Mouse (Mus musculus) kidney, postnatal 10 days (tissue): ENCODE data around the gene Cela2a.
A peak's percentile ranks its signal among the peaks of the same experiment; 100 is the strongest.
"Not testable (repeated sequence)": the region's sequence is repeated elsewhere in the genome, so short reads cannot be mapped to it uniquely, and the experiment has no call there.

ENCODE experiments used
- DNase-seq: peaks from one replicate; pipeline ENCODE4 v3.0.0; 2021; ENCODE audit warnings: mixed read lengths

The Cela2a gene

DNA sequence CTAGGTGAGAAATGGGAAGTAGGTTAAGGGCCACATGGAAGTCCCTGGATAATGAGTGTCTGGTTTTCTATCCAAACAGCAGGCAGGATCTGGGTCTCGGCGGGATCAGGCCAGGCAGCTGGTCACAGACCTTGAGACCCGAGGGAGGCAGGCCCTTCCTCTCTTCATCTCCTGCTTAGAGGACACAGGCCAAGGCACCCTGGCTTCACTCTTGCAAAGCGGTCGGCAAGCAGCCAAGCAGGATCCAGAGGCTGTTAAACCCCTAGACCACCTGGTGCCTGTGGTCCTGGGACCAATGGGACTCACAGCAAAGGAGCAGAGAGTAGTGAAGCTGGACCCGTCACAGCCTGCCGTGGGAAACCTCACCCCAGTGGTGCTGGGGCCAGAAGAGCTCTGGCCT is 29.6 kb downstream of the Cela2a start:
- peak; percentile 24 for DNase-seq

- no peak for DNase-seq
These were observed 31.8 kb downstream of the Cela2a start for GRCm38 (mm10) chr4:141794152-141794535.

DNA sequence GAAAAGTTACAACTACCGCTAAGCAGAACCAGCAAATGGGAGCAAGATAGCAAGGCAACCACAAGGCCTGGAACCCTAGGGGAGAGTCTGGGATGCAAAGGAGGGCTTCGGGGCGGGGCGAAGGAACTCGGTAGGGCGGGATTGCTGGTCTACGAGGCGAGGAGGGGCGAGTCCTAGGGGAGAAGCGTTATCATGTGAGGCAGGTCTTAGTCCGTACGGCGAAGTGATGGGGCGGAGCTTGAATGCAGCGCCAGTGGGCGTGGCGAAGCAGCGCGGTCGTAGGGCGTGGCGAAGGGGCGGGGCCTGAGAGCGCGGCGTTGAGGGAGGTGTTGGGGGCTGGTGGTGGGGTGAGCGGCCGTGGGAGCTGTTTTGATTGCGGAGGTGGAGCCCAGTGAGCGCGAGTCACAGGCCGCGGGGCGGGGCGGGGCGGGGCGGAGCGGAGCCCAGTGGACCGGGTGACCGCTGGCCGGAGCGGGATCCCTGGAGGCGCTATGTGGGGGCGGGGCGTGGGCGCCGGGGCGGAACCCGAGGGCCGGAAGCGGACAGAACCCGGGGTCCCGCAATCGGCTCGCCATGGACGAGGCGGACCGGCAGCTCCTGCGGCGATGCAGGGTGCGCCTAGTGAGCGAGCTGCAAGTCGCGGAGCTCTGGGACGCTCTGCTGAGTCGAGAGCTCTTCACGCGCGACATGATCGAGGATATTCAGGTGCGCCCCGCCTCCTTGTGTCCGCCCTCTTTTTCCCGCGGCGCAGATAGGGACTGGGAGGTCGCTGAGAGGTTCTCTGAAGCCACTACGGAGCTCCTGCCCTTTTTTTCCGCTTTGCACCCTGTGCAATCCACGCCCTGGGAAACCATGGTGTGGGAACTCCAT is 32.4 kb downstream of the Cela2a start, which contains the start of gene Casp9:
Casp9 (plus strand) TSS at position 331 of the 870 bp plus-strand sequence.
- peak; percentile 99 for DNase-seq

DNA sequence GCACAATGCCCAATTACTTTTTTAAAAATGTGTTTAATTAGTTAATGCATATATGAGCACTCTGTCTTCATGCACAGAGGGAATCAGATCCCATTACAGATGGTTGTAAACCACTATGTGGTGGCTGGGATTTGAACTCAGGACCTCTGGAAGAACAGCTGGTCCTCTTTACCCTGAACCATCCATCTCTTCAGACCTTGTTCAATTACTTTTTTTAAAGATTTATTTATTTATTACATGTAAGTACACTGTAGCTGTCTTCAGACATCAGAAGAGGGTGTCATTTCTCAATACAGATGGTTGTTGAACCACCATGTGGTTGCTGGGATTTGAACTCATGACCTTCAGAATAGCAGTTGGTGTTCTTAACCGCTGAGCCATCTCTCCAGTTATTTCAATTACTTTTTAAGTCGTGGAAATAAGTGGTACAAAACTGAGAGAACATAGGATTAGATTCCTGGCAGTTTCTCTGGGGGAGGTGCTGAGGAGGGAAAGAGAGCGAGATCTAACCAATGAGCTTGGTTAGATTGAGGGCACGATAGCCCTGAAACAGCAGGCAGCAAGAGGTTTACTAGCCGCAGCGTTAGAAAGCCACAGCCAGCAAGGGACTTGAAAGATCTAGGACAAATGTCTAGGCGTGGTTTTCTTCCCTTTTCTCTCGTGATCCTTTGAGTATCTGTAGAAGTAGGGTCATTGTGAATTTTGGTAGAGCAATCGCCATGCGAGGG is 33.2 kb downstream of the Cela2a start:
- DNase-seq, result no peak

DNA sequence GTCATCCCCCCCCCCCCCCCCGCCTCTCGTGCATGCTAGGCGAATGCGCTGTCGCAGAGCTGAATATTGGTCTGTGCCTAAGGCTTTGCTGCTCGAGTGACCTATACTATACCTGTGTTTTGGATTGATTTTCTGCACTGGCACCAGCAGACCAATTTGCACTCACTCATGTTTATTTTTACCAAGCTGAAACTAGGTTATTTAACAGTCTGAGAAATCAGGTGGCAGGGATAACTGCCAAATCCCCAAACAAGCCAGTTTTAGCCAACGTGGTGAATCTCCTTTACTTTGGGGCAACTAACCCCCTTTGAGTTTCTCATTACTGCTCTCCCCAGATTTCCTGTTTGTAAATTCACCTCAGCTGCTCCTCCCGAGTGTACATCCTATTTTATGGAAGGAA is 34.0 kb downstream of the Cela2a start:
- DNase-seq, result no peak

- no peak for DNase-seq
These were observed 34.5 kb downstream of the Cela2a start for GRCm38 (mm10) chr4:141791486-141791885.

GRCm38 (mm10) chr4:141790524-141790990 is 35.4 kb downstream of the Cela2a start, which contains the start of gene Dnajc16:
Gene Dnajc16, minus strand, starts transcription at chr4:141790931.
- peak; percentile 98 for DNase-seq

- DNase-seq, result no peak
These were observed 36.3 kb downstream of the Cela2a start for GRCm38 (mm10) chr4:141789564-141790218.

GRCm38 (mm10) chr4:141787462-141787861 is 38.5 kb downstream of the Cela2a start:
- DNase-seq, result no peak

- peak; percentile 61 for DNase-seq
These were observed 38.9 kb downstream of the Cela2a start for GRCm38 (mm10) chr4:141787046-141787445.

GRCm38 (mm10) chr4:141786141-141786540 is 39.8 kb downstream of the Cela2a start:
- DNase-seq, result no peak

GRCm38 (mm10) chr4:141784835-141785234 is 41.1 kb downstream of the Cela2a start:
- DNase-seq, result no peak

GRCm38 (mm10) chr4:141781201-141781985 is 44.6 kb downstream of the Cela2a start:
- no peak for DNase-seq

GRCm38 (mm10) chr4:141779828-141780227 is 46.1 kb downstream of the Cela2a start:
- no peak for DNase-seq

DNA sequence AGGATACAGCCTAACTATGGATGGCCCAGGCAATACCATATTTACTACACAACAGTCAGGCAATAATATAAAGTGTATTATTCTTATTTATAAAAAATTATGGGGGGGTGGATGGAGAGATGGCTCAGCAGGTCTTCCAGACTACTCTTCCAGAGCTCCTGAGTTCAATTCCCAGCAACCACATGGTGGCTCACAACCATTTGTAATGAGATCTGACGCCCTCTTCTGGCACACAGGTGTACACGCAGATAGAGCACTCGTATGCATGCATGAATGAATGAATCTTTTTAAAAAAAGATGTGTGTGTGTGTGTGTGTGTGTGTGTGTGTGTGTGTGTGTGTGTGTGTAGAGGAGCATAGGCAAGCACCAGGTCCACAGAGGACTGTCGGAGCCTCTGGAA is 52.9 kb downstream of the Cela2a start:
- not testable (repeated sequence) for DNase-seq

GRCm38 (mm10) chr4:141771823-141772222 is 54.1 kb downstream of the Cela2a start:
- DNase-seq, result no peak

DNA sequence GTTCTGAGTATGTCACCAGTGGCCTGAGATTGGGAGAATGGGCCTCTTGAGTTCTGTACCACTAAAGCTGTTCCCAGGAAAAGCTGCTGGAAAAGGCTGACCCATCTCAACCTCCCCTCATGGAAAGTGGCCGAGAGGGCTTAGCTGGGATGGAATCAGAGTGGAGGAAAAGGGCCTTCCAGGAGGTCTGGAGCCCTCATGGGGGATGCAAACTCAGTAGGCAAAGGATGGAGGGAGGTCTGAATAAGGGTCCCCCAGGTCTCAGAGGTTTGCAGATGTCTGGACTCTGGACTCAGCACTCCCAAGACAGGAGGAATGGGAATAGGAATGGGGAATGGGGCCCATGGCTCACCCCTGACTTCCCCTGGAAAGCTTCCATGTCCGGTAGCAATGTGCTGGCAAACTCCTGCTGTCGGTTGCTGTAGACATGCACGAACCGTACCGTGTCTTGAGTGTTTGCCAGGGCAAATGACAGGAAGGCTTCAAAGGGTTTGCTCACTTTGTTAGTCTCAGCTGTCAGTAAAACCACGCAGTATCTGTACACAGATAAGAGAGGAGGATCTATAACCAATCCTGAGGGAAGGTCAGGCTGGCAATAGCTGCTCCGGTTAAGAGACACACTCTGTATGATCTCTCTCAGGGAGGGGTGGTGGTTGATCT is 56.3 kb downstream of the Cela2a start:
- no peak for DNase-seq

GRCm38 (mm10) chr4:141767353-141768036 is 58.5 kb downstream of the Cela2a start:
- DNase-seq, result peak; percentile 37

GRCm38 (mm10) chr4:141766668-141767352 is 59.1 kb downstream of the Cela2a start:
- peak; percentile 74 for DNase-seq

DNA sequence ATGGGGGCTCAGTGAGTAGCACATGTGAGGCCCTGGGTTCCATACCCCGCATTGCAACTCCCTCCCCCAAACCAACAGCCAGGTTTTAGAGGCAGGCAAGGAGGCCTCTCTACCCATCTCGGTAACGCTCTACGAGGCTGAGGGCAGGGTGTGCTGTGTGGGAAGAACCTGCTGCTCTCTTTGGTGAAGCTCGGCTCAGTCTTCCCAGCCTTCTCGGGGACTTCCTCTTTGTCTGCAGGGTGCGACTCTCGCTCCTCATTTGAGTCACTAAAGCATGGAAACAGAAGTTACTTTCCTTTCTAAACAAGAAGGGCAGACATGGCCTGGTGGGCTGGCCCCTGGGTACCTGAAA is 59.7 kb downstream of the Cela2a start:
- DNase-seq, result no peak

DNA sequence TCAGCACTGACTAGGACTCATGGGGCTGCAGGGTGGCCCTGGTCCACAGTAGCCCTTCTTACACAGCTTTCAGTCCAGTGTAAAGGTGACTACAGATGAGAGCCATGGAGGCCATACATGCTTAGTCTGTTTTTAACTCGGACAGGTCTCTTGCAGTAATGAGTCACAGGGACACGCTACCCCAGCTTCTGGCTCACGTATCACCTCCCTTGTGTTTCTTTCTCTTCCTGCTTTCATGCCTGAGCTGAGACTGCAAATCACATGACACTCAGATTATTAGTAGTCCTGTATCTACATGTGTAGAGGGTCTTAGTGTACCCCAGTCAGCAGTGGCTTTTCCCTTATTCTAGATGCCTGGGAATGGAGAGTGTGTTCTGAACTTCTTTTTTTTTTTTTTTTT is 61.0 kb downstream of the Cela2a start:
- DNase-seq, result no peak
